Mouse (Mus musculus) hindbrain, embryonic 15.5 days (tissue): ENCODE measurements around the gene Mical2. TPM values are rescaled to one million over a fixed set of nuclear protein-coding genes. Genes with fewer than 3 reads are reported as not detected.

Source experiments
- polyA plus RNA-seq: library from polyadenylated mRNA; unstranded; fragments of >200 nt; fragmentation: Nextera tagmentation; extraction: Ambion mirVana; gene quantifications from 2 replicates; pipeline ENCODE4 v1.2.1, GENCODE M21; 2015

Mical2 gene
- polyA plus RNA-seq, 1 experiment from 2014 or later, result 3.8 TPM

Other genes starting within 250 kb of the Mical2 start
- gene Usp47, start 202.4 kb upstream of the Mical2 start, polyA plus RNA-seq, result 63.7 and 65.4 TPM in 2 replicates
- 30.3 and 32.8 TPM in 2 replicates for gene Dkk3, start 66.8 kb upstream of the Mical2 start, polyA plus RNA-seq
- gene Parva, start 201.6 kb downstream of the Mical2 start, polyA plus RNA-seq, result 25.4 and 27.7 TPM in 2 replicates